Mouse (Mus musculus) neural tube, postnatal 0 days (tissue): Measurements from ENCODE around the gene Nemp1. TPM values are rescaled to one million over a fixed set of nuclear protein-coding genes. Genes with fewer than 3 reads are reported as not detected.

Source experiments
- polyA plus RNA-seq: library from polyadenylated mRNA; unstranded; fragments of >200 nt; fragmentation: Nextera tagmentation; extraction: Ambion mirVana; gene quantifications from 2 replicates; pipeline ENCODE4 v1.2.1, GENCODE M21; 2015

The Nemp1 gene
- 2.5 and 3.2 TPM in 2 replicates for polyA plus RNA-seq

DNA sequence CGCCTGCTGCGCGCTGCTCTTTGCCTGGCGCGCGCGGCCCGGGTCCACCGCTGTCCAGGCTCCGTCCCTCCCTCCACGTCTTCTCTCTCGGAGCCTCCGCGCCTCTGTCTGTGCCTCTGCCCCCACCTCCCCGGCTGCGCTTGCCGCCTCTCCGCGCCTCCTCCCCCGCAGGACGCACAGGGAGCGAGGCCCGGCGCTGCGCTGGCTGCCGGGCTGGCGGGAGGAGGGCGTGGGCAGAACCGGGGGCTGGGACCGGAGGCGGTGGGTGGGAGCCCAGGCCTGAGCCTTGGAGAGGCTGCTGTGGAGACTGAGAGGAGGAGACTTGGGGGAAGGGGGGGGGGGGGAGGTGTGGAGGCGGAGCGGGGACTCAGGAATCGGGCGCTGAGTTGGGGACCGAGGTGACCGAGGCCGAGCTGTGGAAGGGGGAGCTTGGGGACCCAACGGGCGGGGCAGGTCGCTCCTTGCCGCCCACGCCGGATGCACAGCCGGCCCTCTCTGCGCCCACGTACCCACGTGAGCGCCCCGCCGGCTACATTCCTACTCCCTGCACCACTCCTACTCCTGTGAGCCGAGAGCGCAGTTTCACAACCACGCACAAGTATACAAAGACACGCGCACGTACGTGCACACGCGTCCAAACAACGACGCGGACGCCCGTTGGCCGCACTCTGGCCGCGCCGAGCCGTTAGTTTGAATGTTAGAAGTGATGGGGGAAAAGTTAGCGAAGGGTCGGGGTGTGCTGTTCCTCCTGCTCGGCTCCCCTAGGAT is at the start of gene Nemp1:
Gene Nemp1 (plus strand): TSS at position 401 of the 768 bp plus-strand sequence.

DNA sequence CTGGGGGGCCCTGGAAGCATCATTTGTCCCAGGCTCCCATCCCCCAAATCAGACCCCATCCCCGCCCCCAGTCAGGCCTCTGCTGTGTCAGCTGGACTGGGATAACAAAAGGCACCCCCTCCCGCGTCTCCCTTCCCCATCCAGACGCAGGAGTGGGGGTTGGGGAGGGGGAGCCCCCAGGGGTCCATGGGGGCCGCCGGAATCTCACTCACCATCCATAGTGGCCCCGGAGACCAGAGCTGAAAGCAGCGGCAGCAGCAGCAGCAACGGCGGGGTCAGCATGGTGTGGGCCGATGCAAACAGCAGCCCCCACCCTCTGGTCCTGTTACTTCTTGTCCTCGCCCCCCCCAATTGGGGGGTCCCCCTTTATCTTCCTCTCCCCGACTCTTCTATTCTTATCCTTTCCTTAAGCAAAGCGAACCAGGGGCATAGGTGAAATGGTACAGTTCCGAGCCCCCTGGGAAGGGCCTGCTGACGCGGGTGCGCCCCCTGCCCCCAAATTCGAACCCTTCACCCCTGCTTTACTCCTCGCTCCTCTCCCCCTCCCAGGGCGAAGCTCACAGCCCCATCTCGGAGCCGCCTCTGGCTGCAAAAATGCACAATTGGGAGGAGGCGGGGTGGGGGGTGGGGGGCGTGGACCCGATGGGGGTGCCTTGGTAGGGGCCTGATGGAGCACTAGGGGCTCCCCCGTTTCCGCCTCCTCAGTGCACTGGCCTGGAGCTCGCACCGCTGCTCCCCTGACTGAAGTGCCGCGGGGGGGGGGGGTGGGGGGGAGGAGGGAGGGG is 46.1 kb upstream of the Nemp1 start, which contains the start of gene Lrp1:
Gene Lrp1 (minus strand): TSS at position 743 of the 785 bp plus-strand sequence.

DNA sequence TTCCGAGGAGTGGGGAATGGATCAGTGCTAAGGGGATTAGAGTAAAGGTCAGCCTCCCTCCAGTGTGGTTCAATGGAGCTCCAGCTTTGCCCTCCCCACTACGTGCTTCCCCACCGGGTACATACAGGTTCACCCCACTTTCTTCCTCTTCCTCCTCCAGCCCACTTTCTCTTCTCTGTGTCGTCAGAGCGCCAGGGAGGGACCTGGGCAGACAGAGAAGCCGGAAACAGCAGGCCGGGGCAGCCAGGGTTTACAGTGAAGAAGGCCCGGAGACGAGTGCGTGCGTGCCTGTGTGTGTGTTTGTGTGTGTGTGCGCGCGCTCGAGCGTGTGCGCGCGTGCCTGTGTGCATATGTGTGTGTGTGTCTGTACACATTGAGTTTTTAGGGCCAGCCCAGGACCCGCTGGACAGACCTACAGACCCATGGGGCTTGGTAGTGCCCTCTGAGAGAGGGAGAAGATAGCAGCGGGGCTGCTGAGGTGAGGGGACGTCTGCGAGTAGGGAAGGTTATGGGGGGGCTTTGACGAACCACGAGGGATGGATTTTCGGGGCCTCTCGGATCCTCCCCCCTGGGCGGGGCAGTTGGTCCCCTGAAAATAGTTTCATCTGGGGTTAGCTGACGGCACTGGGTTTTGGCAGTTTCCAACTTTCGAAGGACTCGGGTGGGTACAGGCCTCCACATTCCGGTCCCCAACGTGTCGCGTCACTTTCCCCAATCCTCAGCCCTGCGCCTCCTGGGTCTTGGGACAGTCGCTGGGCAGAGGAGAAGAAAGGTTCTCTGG is 23.7 kb upstream of the Nemp1 start, which contains the start of gene Stat6:
Gene Stat6 (plus strand): TSS at position 215 of the 781 bp plus-strand sequence.

DNA sequence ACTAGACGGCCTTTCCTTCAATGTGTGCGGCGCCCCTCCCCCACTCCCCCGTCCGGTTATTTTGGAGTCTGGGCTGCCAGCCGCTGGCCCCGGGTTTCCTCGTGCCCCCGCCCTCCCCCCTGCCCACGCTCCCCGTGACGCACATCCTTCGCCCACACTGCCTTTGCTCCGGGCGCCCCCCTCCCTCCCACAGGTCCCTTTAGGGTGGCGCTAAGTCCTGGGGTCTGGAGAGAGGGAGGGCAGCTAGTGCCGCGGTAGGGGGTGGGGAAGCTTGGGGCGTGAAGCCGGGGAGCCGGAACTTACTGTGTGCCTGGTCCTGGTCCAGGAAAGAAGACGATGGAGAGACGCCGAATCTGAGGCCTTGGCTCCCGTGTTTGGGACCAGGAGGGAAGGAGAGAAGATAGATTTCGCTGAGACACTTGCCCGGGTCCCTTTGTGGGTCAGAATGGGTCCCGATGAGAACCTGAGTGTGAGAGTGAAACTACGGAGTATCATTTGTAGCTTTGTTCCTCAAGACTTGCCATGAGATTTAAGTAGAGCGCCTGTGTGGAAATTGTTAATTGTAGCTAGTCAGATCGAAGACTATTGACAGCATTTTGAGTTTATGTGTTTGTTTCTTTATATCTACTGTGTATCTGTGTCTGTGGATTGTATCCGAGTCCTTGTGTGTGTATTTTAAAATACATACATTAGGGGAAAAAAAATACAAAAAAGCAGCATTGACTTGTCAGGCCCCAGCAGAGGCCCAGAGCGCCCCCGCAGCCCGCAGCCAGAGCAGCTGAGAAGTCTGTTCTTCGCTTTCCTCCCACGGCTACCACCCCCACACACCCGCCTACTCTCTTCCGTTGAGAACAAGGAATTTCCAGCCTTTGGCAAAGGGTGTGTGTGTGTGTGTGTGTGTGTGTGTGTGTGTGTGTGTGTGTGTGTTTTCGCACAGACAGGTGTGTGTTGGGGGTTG is 1.7 kb downstream of the Nemp1 start, which contains the start of gene Nab2:
Gene Nab2 (minus strand): TSS at position 476 of the 958 bp plus-strand sequence.

DNA sequence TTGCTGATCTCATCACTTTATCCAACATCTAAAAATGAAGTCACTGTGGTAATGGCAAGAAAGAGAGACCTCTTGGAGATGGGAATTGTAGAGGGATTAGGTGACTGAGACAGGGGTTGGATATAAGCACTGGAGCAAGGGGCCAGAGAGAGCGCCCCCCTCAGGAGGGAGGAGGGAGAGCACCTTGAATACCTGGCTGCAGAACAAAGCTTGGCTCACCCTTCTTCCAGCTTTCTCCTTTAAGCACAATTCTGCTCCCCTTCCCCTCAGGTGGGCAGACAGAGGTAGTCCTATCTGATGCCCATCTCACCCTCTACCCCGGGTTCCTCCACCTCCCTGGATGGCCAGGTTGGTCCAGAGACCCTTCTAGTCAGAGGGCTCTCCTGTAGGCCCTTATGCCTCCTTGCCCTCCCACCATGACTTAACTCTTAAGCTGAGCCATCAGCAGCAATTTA is 38.1 kb downstream of the Nemp1 start, which contains the start of gene Myo1a:
Gene Myo1a (plus strand): TSS at position 405 of the 455 bp plus-strand sequence.

DNA sequence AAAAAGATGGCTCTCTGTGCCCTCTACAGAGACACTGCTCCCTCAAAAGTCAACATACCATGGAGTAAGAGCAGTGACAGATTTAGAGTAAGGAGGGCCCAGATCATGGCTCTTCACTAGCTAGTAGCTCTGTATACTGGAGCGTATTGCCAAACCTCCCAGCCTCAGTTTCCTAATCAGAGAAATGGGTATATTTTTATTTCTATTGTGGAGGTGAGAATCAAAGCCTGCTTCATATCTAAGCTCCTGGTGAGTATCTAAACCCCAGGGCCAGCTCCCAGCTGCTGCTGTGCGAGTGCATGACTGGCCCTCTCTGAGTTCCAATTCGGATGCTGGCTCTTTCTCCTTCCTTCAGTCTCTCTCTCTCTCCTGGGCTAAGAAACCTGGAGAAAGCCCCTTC is 57.5 kb downstream of the Nemp1 start, which contains the start of gene Tac2:
Gene Tac2 (plus strand): TSS at position 301 of the 400 bp plus-strand sequence.

DNA sequence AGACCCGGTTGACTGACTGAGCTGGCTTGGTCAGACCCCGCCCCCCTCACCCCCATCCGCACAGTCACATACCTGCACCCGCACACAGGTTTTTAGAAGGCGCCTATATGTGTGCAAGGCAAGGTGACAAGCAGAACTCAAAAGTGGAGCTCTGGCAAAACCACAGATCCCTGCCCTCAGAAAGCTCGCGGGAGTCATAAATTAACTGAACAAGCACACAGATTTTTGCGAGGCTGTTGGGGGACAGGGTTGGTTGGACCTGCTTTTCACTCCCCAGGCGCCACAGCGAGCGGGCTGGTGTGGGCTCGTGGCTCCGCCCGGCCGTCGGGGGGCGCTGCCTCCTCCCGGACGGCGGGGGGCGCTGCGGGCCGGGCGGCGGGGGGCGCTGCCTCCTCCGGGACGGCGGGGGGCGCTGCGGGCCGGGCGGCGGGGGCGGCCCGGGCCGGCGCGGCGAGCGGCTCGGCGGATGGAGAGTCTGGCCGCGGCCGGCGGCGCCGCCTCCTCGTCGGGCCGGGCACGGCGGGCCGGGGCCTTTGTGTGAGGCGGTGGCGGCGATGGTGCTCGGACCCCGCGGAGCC is 72.5 kb downstream of the Nemp1 start, which contains the start of gene Zbtb39:
Gene Zbtb39 (plus strand): TSS at position 456 of the 578 bp plus-strand sequence.

Other genes starting within 250 kb of the Nemp1 start
- 0.76 and 1.5 TPM in 2 replicates for gene Stac3, start 165.2 kb upstream of the Nemp1 start, polyA plus RNA-seq
- gene Ndufa4l2, start 151.9 kb upstream of the Nemp1 start, polyA plus RNA-seq: 13.7 and 15.6 TPM in 2 replicates
- gene Shmt2, start 144.5 kb upstream of the Nemp1 start, polyA plus RNA-seq: 41.3 and 47.0 TPM in 2 replicates
- 92.7 and 112 TPM in 2 replicates for gene Nxph4, start 132.3 kb upstream of the Nemp1 start, polyA plus RNA-seq
- 85.8 and 109 TPM in 2 replicates for gene Lrp1, start 45.8 kb upstream of the Nemp1 start, polyA plus RNA-seq
- gene Stat6, start 23.9 kb upstream of the Nemp1 start, polyA plus RNA-seq: 4.7 and 4.8 TPM in 2 replicates
- 2.9 and 3.3 TPM in 2 replicates for gene Nab2, start 1.7 kb downstream of the Nemp1 start, polyA plus RNA-seq
- 0.55 and 1.2 TPM in 2 replicates for gene Myo1a, start 38.3 kb downstream of the Nemp1 start, polyA plus RNA-seq
- 7.0 and 8.1 TPM in 2 replicates for gene Tac2, start 57.6 kb downstream of the Nemp1 start, polyA plus RNA-seq
- gene Zbtb39, start 72.6 kb downstream of the Nemp1 start, polyA plus RNA-seq: 2.1 and 2.7 TPM in 2 replicates
- 1.4 and 2.3 TPM in 2 replicates for gene Gpr182, start 84.8 kb downstream of the Nemp1 start, polyA plus RNA-seq
- 0.05 TPM in 1 of 2 replicates, not detected in the other for gene Rdh1, start 92.8 kb downstream of the Nemp1 start, polyA plus RNA-seq
- not detected in 2 replicates for gene Rdh16f1, start 92.9 kb downstream of the Nemp1 start, polyA plus RNA-seq
- gene Rdh9, start 109.5 kb downstream of the Nemp1 start, polyA plus RNA-seq: 0.41 and 0.49 TPM in 2 replicates
- gene Rdh16, start 134.3 kb downstream of the Nemp1 start, polyA plus RNA-seq: not detected in 2 replicates
- not detected in 2 replicates for gene Rdh19, start 183.0 kb downstream of the Nemp1 start, polyA plus RNA-seq
- not detected in 2 replicates for gene Rdh16f2, start 199.6 kb downstream of the Nemp1 start, polyA plus RNA-seq
- not detected in 2 replicates for gene Rdh7, start 221.9 kb downstream of the Nemp1 start, polyA plus RNA-seq
- not detected in 2 replicates for gene Sdr9c7, start 231.6 kb downstream of the Nemp1 start, polyA plus RNA-seq